Mouse (Mus musculus): ENCODE measurements around the gene Rgs6. TPM values are rescaled to one million over a fixed set of nuclear protein-coding genes. Genes with fewer than 3 reads are reported as not detected.
A peak's percentile ranks its signal among the peaks of the same experiment; 100 is the strongest.

Gene Rgs6
- polyA plus RNA-seq, 1 experiment from 2014 or later, result 12.5 TPM

DNA sequence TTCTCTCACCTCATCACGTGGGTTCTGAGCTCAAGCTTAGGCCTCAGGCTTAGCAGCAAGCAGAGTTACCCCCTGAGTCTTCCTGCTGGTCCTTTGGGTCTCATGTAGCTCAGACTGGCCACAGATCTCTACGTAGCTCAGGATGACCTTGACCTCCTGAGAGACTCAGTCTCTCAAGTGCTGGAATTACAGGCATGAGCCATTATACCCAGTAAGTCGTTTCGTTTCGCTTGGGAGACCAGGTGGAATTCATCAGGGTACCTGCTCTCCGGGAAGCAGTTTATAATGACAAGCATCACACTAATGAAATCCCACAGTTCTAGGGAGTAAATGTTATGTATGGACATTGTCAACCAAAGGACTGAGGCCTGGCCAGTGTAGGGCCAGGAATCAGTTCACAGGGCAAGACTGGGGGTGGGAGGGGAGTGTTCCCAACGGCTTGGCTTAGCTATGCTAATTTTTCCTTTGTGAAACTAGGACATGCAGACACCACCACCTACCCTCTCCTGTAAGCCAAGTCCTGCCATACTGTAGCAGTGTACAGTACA lies 670 bp upstream of the Rgs6 start:
- 60% methylated on average over 7 of the region's 7 CpGs for WGBS
- H3K4me1 ChIP-seq (ENCODE audit: control insufficient read depth, insufficient read depth, low read length), result 0 out of 2 replicates have a peak, but pooled peaks cover 15% of the 10 kb centered on the region
- no peaks in the 10 kb centered on the region for H3K27me3 ChIP-seq (ENCODE audit: control insufficient read depth, insufficient read depth, low read length)
- no peak overlapping the region for H3K27ac ChIP-seq (replicated peaks; ENCODE audit: low read depth, low read length)
- no peaks in the 10 kb centered on the region for H3K9me3 ChIP-seq (ENCODE audit: control insufficient read depth, low read length)
- ATAC-seq (ENCODE audit: low FRiP score, low TSS enrichment) (no peak), DNase-seq (no peak)
- no peak overlapping the region for H3K9ac ChIP-seq (replicated peaks; ENCODE audit: low read length)
- H3K36me3 ChIP-seq (ENCODE audit: control insufficient read depth, insufficient read depth, low read length), result no peaks in the 10 kb centered on the region
- no peak overlapping the region for H3K4me2 ChIP-seq (ENCODE audit: low read length)
- H3K4me3 ChIP-seq (replicated peaks; ENCODE audit: low read depth, low read length), result no peak overlapping the region

DNA sequence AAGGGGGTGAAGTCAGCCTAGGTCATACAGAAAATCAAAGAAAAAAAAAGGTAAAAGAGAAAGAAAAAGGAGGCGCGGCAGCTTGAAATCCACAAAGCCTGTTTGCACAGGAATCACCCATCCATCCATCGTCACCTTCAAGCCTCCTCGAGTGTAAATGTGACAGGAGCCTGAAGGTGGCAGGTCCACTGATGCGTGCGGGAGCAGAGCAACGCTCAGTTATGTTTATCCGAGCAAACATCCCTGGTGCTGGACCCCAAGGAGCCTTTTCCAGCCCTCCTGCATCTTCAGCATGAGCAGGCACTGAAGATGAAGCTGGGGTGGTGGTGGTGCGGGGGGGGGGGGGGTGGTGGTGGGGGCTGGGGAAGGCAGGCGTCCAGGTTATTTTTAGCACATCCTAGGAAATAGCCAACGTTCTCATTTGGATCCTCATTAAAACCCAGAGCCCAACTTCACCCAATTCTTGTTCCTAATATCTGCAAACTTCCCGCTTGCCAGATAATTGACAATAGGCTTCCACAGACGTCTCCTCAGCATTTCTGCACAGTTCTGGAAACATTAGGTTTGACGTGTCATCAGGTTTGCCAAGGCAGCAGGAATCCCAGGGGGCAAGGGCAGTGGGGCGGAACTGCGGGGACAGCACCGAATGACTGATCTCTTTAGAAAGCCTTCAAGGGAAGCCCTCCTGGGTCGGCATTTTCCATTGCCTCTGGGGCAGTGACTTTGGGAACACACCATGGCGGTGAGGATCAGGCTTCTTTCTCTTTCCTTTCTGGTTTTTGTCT lies 946 bp downstream of the Rgs6 start:
- 31% methylated on average over 19 of the region's 19 CpGs for WGBS
- Histone ChIP-seq H3K4me1 (ENCODE audit: control insufficient read depth, insufficient read depth, low read length) (0 out of 2 replicates have a peak, but pooled peaks cover 15% of the 10 kb centered on the region), H3K4me2 (ENCODE audit: low read length) (peak overlapping the region; percentile 10; the same call in 1 of the 2 replicates), H3K36me3 (ENCODE audit: control insufficient read depth, insufficient read depth, low read length) (no peaks in the 10 kb centered on the region), H3K9ac (replicated peaks; ENCODE audit: low read length) (no peak overlapping the region), H3K9me3 (ENCODE audit: control insufficient read depth, low read length) (no peaks in the 10 kb centered on the region), H3K27me3 (ENCODE audit: control insufficient read depth, insufficient read depth, low read length) (no peaks in the 10 kb centered on the region), H3K27ac (replicated peaks; ENCODE audit: low read depth, low read length) (no peak overlapping the region), H3K4me3 (replicated peaks; ENCODE audit: low read depth, low read length) (no peak overlapping the region)
- no peak for ATAC-seq (ENCODE audit: low FRiP score, low TSS enrichment)
- DNase-seq, result peak; percentile 49

DNA sequence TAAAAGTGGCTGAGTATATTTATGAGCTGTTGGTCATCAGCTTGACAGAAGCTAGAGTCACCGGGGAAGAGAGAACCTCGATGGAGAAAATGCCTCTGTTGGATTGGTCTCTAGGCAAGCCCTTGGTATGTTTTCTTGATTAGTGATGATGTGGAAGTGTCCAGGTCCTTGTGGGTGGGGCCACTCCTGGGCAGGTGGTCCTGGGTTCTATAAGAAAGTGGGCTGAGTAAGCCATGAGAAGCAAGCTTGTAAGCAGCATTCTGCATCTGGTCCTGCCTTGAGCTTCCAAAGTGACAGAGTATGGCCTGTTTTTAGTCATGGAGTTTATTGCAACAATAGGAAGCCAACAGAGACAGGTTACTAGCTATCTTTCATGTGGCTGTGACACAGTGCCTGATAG lies 10.9 kb downstream of the Rgs6 start:
- 97% methylated on average over 2 of the region's 2 CpGs for WGBS
- Histone ChIP-seq H3K4me3 (replicated peaks; ENCODE audit: low read depth, low read length) (no peak overlapping the region), H3K4me2 (ENCODE audit: low read length) (no peak overlapping the region), H3K9me3 (ENCODE audit: control insufficient read depth, low read length) (no peaks in the 10 kb centered on the region), H3K27ac (replicated peaks; ENCODE audit: low read depth, low read length) (no peak overlapping the region), H3K4me1 (ENCODE audit: control insufficient read depth, insufficient read depth, low read length) (no peaks in the 10 kb centered on the region), H3K27me3 (ENCODE audit: control insufficient read depth, insufficient read depth, low read length) (no peaks in the 10 kb centered on the region), H3K9ac (replicated peaks; ENCODE audit: low read length) (no peak overlapping the region), H3K36me3 (ENCODE audit: control insufficient read depth, insufficient read depth, low read length) (no peaks in the 10 kb centered on the region)
- ATAC-seq (ENCODE audit: low FRiP score, low TSS enrichment) (no peak), DNase-seq (no peak)

DNA sequence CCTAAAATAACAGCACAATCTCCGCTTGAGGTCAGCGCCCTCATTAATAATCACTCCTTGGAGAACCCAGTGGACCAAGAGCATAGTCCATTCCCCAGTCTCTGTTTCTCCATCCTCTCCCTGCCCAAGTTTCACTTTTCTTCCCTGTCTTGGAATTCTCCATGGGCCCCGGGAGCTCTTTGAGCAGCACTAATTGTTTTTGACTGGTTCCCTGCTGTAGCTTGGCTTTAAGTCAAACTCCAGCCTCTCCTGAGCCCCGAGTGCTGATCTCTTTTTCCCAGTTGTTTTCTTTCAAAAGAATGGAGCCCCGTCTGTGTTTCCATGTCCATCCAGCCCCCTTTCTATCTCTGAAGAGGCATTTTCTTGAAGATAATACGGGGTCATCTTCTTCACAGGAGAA lies 12.3 kb downstream of the Rgs6 start:
- ATAC-seq (ENCODE audit: low FRiP score, low TSS enrichment) (no peak), DNase-seq (no peak)
- H3K27me3 ChIP-seq (ENCODE audit: control insufficient read depth, insufficient read depth, low read length), result no peaks in the 10 kb centered on the region
- no peaks in the 10 kb centered on the region for H3K9me3 ChIP-seq (ENCODE audit: control insufficient read depth, low read length)
- H3K9ac ChIP-seq (replicated peaks; ENCODE audit: low read length), result no peak overlapping the region
- no peaks in the 10 kb centered on the region for H3K36me3 ChIP-seq (ENCODE audit: control insufficient read depth, insufficient read depth, low read length)
- H3K4me1 ChIP-seq (ENCODE audit: control insufficient read depth, insufficient read depth, low read length), result no peaks in the 10 kb centered on the region
- WGBS, result 45% methylated on average over 6 of the region's 6 CpGs
- H3K4me3 ChIP-seq (replicated peaks; ENCODE audit: low read depth, low read length), result no peak overlapping the region
- H3K4me2 ChIP-seq (ENCODE audit: low read length), result no peak overlapping the region
- H3K27ac ChIP-seq (replicated peaks; ENCODE audit: low read depth, low read length), result no peak overlapping the region

DNA sequence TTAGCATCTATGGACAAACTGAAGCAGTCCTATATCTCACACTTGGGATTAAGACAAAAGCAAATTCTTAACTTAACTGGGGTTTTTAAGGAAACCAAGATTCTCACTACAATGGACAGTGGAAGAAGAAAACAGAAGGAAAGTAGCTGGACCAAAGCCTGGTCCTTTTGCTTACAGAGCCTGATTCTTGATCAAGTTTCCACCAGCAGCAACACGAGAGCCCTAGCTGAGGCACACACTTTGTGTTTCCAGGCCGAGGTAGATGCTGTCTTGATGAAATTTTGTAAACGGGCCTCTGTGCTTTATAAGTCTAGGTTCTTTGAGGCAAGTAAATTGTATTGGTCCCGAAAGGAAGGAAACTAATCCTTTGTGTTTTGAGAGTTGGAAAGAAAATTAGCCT lies 14.7 kb downstream of the Rgs6 start:
- no peak overlapping the region for H3K4me3 ChIP-seq (replicated peaks; ENCODE audit: low read depth, low read length)
- no peaks in the 10 kb centered on the region for H3K4me1 ChIP-seq (ENCODE audit: control insufficient read depth, insufficient read depth, low read length)
- no peaks in the 10 kb centered on the region for H3K36me3 ChIP-seq (ENCODE audit: control insufficient read depth, insufficient read depth, low read length)
- no peak overlapping the region for H3K9ac ChIP-seq (replicated peaks; ENCODE audit: low read length)
- ATAC-seq (ENCODE audit: low FRiP score, low TSS enrichment), result no peak
- no peaks in the 10 kb centered on the region for H3K27me3 ChIP-seq (ENCODE audit: control insufficient read depth, insufficient read depth, low read length)
- H3K4me2 ChIP-seq (ENCODE audit: low read length), result no peak overlapping the region
- WGBS, result 69% methylated on average over 4 of the region's 4 CpGs
- H3K27ac ChIP-seq (replicated peaks; ENCODE audit: low read depth, low read length), result no peak overlapping the region
- no peaks in the 10 kb centered on the region for H3K9me3 ChIP-seq (ENCODE audit: control insufficient read depth, low read length)
- DNase-seq, result no peak

DNA sequence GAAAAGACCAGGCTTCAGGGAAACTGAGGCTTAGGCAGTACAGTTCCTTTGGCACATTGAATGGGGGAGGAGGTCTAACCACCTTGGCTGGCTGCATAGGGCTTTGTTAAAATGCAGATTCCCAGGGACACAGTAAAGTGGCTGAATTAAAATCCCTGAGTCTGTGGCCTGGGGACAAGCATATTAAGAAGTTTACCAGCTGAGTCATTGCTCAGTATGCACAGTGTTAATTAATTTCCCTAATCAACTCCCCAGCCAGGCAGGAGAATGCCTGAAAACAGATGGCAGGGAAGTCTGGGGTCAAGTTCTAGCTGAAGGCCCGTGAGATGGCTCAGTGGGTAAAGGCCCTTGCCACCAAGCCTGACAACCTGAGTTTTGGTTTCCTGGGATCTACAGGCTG lies 15.2 kb downstream of the Rgs6 start:
- no peaks in the 10 kb centered on the region for H3K36me3 ChIP-seq (ENCODE audit: control insufficient read depth, insufficient read depth, low read length)
- H3K4me2 ChIP-seq (ENCODE audit: low read length), result no peak overlapping the region
- no peaks in the 10 kb centered on the region for H3K9me3 ChIP-seq (ENCODE audit: control insufficient read depth, low read length)
- 54% methylated on average over 1 of the region's 1 CpGs for WGBS
- ATAC-seq (ENCODE audit: low FRiP score, low TSS enrichment) (no peak), DNase-seq (no peak)
- H3K4me1 ChIP-seq (ENCODE audit: control insufficient read depth, insufficient read depth, low read length), result no peaks in the 10 kb centered on the region
- H3K27ac ChIP-seq (replicated peaks; ENCODE audit: low read depth, low read length), result no peak overlapping the region
- H3K27me3 ChIP-seq (ENCODE audit: control insufficient read depth, insufficient read depth, low read length), result no peaks in the 10 kb centered on the region
- no peak overlapping the region for H3K4me3 ChIP-seq (replicated peaks; ENCODE audit: low read depth, low read length)
- no peak overlapping the region for H3K9ac ChIP-seq (replicated peaks; ENCODE audit: low read length)

DNA sequence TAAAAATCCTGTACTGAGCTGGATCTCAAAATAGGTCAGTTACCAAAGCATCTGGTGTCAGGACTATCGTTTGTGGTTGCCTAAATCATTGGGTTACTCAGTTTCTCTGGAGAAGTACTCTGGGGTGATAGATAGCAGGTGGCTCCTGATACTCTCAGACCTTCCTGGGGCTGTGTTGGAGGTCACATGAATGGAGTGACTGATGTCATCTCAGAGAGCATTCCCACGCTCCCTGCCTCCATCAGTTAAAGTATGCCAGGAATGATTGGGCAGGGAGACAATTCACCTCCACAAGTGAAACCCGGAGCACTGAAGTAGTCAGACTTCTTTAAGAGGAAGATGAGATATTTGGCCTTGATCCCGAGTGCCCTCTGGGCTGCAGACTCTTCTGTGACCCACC lies 15.9 kb downstream of the Rgs6 start:
- ATAC-seq (ENCODE audit: low FRiP score, low TSS enrichment), result no peak
- Histone ChIP-seq H3K27ac (replicated peaks; ENCODE audit: low read depth, low read length) (no peak overlapping the region), H3K9ac (replicated peaks; ENCODE audit: low read length) (no peak overlapping the region), H3K4me2 (ENCODE audit: low read length) (no peak overlapping the region), H3K27me3 (ENCODE audit: control insufficient read depth, insufficient read depth, low read length) (no peaks in the 10 kb centered on the region), H3K9me3 (ENCODE audit: control insufficient read depth, low read length) (no peaks in the 10 kb centered on the region), H3K4me1 (ENCODE audit: control insufficient read depth, insufficient read depth, low read length) (no peaks in the 10 kb centered on the region), H3K36me3 (ENCODE audit: control insufficient read depth, insufficient read depth, low read length) (no peaks in the 10 kb centered on the region), H3K4me3 (replicated peaks; ENCODE audit: low read depth, low read length) (no peak overlapping the region)
- no peak for DNase-seq
- 86% methylated on average over 4 of the region's 4 CpGs for WGBS

- no peaks in the 10 kb centered on the region for H3K36me3 ChIP-seq (ENCODE audit: control insufficient read depth, insufficient read depth, low read length)
- no peak overlapping the region for H3K4me3 ChIP-seq (replicated peaks; ENCODE audit: low read depth, low read length)
- H3K27ac ChIP-seq (replicated peaks; ENCODE audit: low read depth, low read length), result no peak overlapping the region
- peaks cover 4% of the 10 kb centered on the region; the same call in 1 of the 2 replicates for H3K4me1 ChIP-seq (ENCODE audit: control insufficient read depth, insufficient read depth, low read length)
- ATAC-seq (ENCODE audit: low FRiP score, low TSS enrichment), result no peak
- H3K4me2 ChIP-seq (ENCODE audit: low read length), result no peak overlapping the region
- no peak for DNase-seq
- 90% methylated on average over 13 of the region's 13 CpGs for WGBS
- peaks cover 16% of the 10 kb centered on the region for H3K27me3 ChIP-seq (ENCODE audit: control insufficient read depth, insufficient read depth, low read length)
- no peak overlapping the region for H3K9ac ChIP-seq (replicated peaks; ENCODE audit: low read length)
- no peaks in the 10 kb centered on the region for H3K9me3 ChIP-seq (ENCODE audit: control insufficient read depth, low read length)
These were observed 24.9 kb downstream of the Rgs6 start for GRCm38 (mm10) chr12:82612769-82613660.

Data from midbrain, embryonic 14.5 days (tissue).